Mouse (Mus musculus) embryonic stem cell, embryonic (primary cell): ENCODE measurements around the gene Tanc1.

Experiments
- CTCF ChIA-PET, 4 experiments: fragments of 300-600 bp in 2 of 4; fragments of 350-600 bp in 2 of 4; sonication (Branson Sonifier 250); formaldehyde crosslinking; loops; one replicate each; lab custom pipeline; 2022; ENCODE audit warnings: inconsistent platforms in 2 of 4; lab: Charles Lee
- POLR2A ChIA-PET, 4 experiments: fragments of 300-600 bp in 2 of 4; fragments of 350-600 bp in 2 of 4; sonication (Branson Sonifier 250); formaldehyde crosslinking; loops; one replicate each; lab custom pipeline; 2022; ENCODE audit warnings: antibody characterized with exemption in 4 of 4, inconsistent platforms in 1 of 4; lab: Charles Lee

Tanc1 gene

GRCm38 (mm10) chr2:59842556-59843008 lies 230.7 kb downstream of the Tanc1 start:
- CTCF ChIA-PET, result no interaction called here
- POLR2A ChIA-PET, result interaction anchor here in 2 of 4 experiments (1.0 to 2.3 kb wide), 5 partner anchors 8 to 426 kb away, joined by 3 to 6 read pairs (median 3); no protein-coding TSS in a partner anchor

DNA sequence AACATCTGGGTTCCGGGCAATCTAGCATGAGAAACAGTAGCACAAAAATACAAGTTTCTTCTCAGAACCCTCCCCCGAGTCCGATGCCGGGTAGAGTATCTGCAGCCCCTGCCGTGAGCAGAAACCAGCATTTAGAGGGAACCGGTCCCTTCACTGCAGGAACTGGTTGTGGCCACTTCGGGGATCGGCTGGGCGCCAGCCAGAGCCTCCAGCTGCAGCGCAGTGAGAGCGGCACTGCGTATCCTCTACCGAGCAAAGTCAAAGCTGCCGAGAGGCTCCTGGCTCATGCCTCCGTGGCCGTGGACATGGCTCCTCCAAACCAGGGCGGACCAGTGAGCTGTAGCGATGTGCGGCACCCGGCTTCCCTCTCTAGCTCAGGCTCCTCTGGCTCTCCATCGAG lies 231.3 kb downstream of the Tanc1 start:
- ChIA-PET POLR2A (interaction anchor here in 3 of 4 experiments (0.6 to 2.9 kb wide), 8 partner anchors 8 to 425 kb away, joined by 3 to 10 read pairs (median 4); partner anchors contain the start of gene Wdsub1 (in 1 of the 3)), CTCF (no interaction called here)

- CTCF ChIA-PET, result interaction anchor here in 1 of 4 experiments (0.7 kb wide), 1 partner anchor 247 kb away, joined by 3 read pairs; no protein-coding TSS in a partner anchor
- POLR2A ChIA-PET, result interaction anchor here in 3 of 4 experiments (0.6 to 2.9 kb wide), 7 partner anchors 9 to 396 kb away, joined by 3 to 10 read pairs (median 4); partner anchors contain the start of gene Wdsub1 (in 1 of the 3)
These were observed 232.0 kb downstream of the Tanc1 start for GRCm38 (mm10) chr2:59843848-59844247.

DNA sequence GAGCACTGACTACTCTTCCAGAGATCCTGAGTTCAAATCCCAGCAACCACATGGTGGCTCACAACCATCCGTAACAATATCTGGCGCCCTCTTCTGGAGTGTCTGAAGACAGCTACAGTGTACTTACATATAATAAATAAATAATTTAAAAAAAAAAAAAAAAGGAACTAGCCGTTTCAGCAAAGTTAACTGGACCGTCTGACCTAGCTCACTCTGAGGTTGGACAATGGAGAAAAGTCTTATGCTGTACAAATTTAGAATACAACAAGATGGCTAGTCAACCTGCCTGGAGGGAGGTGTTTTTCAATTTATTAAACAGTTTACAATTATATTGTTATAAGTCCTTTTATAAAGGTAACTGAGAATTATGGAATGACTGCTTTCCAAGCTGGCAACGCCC lies 240.0 kb downstream of the Tanc1 start:
- ChIA-PET CTCF (interaction anchor here in 1 of 4 experiments (0.7 to 1.1 kb wide), 2 partner anchors 310 to 1006 kb away, joined by 3 to 5 read pairs; no protein-coding TSS in a partner anchor), POLR2A (interaction anchor here in 1 of 4 experiments (0.6 to 0.7 kb wide), 2 partner anchors 325 to 474 kb away, joined by 3 read pairs; no protein-coding TSS in a partner anchor)

GRCm38 (mm10) chr2:59852916-59853315 lies 241.1 kb downstream of the Tanc1 start:
- POLR2A ChIA-PET, result interaction anchor here in 1 of 4 experiments (0.7 to 3.8 kb wide), 2 partner anchors 9 to 52 kb away, joined by 3 to 10 read pairs; no protein-coding TSS in a partner anchor
- CTCF ChIA-PET, result no interaction called here

DNA sequence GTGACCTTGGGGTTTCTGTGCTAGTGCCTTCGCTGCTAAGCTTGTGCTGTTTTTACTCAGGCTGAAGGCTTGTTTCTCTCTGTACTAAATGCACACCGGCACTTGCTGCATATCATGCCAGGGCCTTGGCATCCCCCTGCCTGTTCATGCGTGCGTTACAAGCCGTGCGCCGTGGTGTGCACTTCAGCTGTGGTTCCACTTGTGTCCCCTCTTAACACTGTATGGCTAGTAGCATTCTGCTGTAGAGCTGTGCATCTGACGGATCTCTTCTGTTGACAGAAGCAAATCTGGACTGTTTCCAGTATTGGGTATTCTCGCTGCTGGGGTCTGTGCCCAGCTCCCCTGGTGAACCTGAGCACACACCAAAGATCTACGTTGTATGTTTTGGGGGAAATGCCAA lies 241.7 kb downstream of the Tanc1 start:
- POLR2A ChIA-PET, result interaction anchor here in 1 of 4 experiments (3.8 kb wide), 1 partner anchor 9 kb away, joined by 10 read pairs; no protein-coding TSS in a partner anchor

GRCm38 (mm10) chr2:59854363-59854762 lies 242.5 kb downstream of the Tanc1 start:
- ChIA-PET POLR2A (interaction anchor here in 1 of 4 experiments (0.6 to 3.8 kb wide), 3 partner anchors 10 to 258 kb away, joined by 3 to 10 read pairs (median 4); no protein-coding TSS in a partner anchor), CTCF (interaction anchor here in 1 of 4 experiments (1.0 kb wide), 1 partner anchor 332 kb away, joined by 3 read pairs; no protein-coding TSS in a partner anchor)

More for the DNA sequence above, 241.7 kb downstream of the Tanc1 start:
- CTCF ChIA-PET, result no interaction called here

DNA sequence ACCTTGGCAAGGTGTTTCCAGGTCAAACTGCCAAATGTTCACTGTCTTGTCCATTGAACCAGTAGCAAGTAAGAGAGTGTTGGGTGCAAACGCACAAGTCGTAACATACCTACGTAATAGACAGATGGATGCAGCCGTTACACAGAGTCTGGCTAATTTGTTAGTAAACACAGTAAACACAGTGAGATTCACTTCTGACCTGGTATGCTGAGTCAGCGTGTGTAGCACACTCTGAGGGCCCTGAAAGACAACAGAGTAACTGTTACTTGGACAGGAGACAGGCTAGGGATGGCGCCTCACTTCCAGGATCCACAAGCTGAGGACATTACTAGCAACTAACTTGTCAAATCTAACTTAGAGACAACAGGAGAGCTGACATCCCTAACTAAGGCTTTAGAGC lies 250.8 kb downstream of the Tanc1 start:
- ChIA-PET CTCF (no interaction called here), POLR2A (interaction anchor here in 1 of 4 experiments (0.6 kb wide), 1 partner anchor 322 kb away, joined by 3 read pairs; no protein-coding TSS in a partner anchor)

GRCm38 (mm10) chr2:59870526-59870925 lies 258.7 kb downstream of the Tanc1 start:
- ChIA-PET CTCF (interaction anchor here in 1 of 4 experiments (0.6 kb wide), 2 partner anchors 15 to 348 kb away, joined by 6 to 7 read pairs; no protein-coding TSS in a partner anchor), POLR2A (interaction anchor here in 1 of 4 experiments (1.8 kb wide), 1 partner anchor 11 kb away, joined by 4 read pairs; the partner anchor contains the start of gene Wdsub1)

DNA sequence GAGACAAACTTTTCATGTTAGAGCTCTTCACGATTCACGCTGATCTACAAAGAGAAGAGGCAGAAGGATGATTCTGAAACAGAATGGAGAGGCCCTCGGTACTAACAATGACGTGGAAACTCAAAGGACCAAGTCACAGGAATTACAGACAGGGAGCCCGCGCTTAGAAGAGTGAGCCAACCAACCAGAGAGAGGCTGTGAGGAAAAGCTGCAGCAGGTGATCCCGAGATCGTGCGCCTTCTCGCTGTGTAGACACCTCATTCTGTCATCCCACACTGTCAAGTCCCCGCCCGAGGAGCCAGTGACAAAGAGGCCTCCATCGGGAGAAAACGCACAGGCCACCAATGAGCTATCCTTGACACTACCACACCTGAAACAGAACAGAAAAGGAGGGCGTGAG lies 264.6 kb downstream of the Tanc1 start:
- ChIA-PET POLR2A (interaction anchor here in 2 of 4 experiments (0.6 to 1.3 kb wide), 2 partner anchors 21 to 174 kb away, joined by 3 to 4 read pairs; no protein-coding TSS in a partner anchor), CTCF (interaction anchor here in 1 of 4 experiments (1.0 kb wide), 1 partner anchor 131 kb away, joined by 3 read pairs; no protein-coding TSS in a partner anchor)

DNA sequence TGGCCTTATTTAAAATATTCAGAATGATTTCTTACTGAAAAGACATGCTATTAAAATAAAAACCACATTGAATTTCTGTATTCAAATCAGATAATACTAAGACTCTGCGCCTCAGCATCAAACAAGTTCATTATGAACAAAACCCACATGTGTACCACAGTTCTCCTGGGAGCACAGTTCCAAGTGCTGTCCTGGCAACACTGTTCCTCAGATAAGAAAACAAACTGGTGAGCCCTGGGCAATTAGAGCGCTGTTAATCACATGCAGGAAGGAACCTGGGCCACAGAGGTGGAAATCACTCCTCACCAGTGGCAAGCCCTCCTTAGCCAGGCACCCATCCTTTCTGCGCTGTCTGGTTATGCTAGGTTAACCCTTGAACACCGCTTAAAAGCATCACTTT lies 265.5 kb downstream of the Tanc1 start:
- ChIA-PET POLR2A (interaction anchor here in 2 of 4 experiments (0.6 to 1.3 kb wide), 3 partner anchors 12 to 229 kb away, joined by 3 read pairs; no protein-coding TSS in a partner anchor), CTCF (interaction anchor here in 2 of 4 experiments (0.5 to 1.3 kb wide), 2 partner anchors 9 to 1171 kb away, joined by 3 to 4 read pairs; no protein-coding TSS in a partner anchor)

DNA sequence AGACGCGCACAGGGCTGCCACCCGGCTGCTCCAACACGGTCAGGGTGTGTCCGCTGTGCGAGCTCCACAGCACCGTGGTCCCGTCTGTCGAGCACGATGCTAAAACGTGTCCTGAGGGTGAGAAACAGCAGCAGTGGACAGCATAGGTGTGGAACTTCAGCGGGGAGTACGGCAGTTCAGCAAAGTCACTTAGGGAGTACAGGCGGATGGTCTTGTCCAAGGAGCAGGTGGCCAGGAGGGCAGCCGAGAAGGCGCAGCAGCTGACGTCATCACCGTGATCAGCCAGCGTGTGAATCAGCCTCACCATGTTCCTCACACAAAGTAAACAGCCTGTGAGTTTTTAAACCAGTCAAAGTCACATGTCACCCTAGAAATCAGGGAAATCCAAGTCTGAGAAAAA lies 266.4 kb downstream of the Tanc1 start:
- ChIA-PET CTCF (interaction anchor here in 2 of 4 experiments (1.0 to 1.3 kb wide), 2 partner anchors 10 to 48 kb away, joined by 3 to 4 read pairs; no protein-coding TSS in a partner anchor), POLR2A (interaction anchor here in 2 of 4 experiments (0.7 to 1.1 kb wide), 4 partner anchors 10 to 131 kb away, joined by 3 to 4 read pairs (median 3); no protein-coding TSS in a partner anchor)

GRCm38 (mm10) chr2:59881404-59881803 lies 269.6 kb downstream of the Tanc1 start:
- POLR2A ChIA-PET, result interaction anchor here in 2 of 4 experiments (1.1 to 2.5 kb wide), 9 partner anchors 10 to 38 kb away, joined by 3 to 11 read pairs (median 4); no protein-coding TSS in a partner anchor

DNA sequence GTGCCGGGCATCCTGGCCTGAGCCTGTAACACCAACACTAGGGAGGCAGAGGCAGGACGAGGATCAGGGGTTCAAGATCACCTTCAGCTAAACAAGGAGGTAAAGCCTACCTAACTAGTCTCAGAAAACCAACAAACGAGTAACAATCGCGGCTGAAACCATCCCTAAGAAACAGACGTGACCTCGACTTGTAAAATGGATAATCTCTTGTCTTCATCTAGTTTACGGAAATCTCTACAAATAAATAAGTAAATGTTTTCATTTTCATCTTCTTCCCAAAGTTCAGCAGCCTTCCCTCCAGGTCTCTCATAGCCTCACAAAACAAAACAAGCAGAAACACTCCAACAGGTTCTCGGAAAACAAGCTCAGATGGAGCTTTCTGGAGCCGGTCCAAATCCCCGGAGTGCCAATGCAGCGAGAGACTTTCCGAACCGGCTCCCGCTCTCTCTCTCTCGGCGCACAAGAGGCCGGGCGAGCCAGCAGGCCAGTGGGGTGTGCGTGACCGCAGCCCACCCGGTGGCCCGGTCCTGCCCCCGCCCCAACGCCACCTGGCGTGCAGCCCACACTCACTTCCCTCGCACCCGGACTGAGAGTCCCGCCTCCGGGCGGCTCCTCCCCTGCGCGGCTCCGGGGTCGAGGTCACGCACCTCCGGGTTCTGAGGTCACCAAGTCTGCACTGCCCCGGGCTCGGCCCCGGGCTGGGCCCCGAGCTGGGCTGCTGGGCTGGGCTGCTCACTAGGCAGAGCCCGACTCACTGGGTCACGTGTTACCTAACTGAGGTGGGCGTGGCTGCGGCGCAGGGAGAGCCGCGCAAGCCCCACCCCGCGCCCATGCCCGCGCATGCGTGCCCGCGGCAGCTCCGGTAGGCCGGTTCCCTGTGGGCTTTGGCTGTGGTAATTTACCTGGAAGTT lies 270.2 kb downstream of the Tanc1 start, which contains the start of gene Wdsub1:
Gene Wdsub1, minus strand, starts transcription at position 761 of the 911 bp plus-strand sequence.
- ChIA-PET CTCF (interaction anchor here in 2 of 4 experiments (0.6 to 1.5 kb wide), 6 partner anchors 27 to 360 kb away, joined by 3 to 6 read pairs (median 3); no protein-coding TSS in a partner anchor), POLR2A (interaction anchor here in 3 of 4 experiments (0.5 to 2.5 kb wide), 25 partner anchors 8 to 532 kb away, joined by 3 to 11 read pairs (median 3); no protein-coding TSS in a partner anchor)

More at GRCm38 (mm10) chr2:59881404-59881803, 269.6 kb downstream of the Tanc1 start:
- CTCF ChIA-PET, result interaction anchor here in 2 of 4 experiments (0.7 to 1.5 kb wide), 4 partner anchors 27 to 359 kb away, joined by 3 to 6 read pairs (median 4); no protein-coding TSS in a partner anchor

DNA sequence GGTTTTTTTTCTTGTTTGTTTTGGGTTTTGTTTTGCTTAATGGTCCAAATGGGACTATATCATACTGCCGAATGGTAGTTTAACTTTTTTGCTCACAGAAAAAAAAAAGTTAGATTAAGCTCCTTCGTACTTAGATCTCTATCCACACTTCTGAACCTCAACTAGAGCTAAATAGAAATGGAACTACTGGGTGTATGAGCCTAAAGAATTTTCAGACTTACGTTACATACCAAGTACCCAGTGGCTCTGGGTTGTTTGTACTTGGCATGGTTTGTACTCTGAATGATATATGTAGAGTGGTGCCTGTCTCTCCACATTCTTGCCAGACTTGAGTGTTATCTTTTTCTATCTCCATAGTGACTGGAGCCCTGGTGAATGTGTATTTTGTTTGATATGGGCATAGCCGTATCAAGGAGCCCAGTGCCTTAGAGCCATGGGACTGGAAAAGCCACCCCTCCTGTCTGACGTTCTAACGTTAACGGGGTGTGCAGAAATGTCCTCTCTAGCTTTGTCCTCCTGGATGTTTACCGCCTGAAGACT lies 271.0 kb downstream of the Tanc1 start:
- CTCF ChIA-PET, result interaction anchor here in 1 of 4 experiments (0.6 to 1.5 kb wide), 4 partner anchors 93 to 361 kb away, joined by 3 to 6 read pairs (median 3); no protein-coding TSS in a partner anchor
- POLR2A ChIA-PET, result interaction anchor here in 3 of 4 experiments (0.5 to 2.5 kb wide), 24 partner anchors 8 to 531 kb away, joined by 3 to 11 read pairs (median 3); no protein-coding TSS in a partner anchor

DNA sequence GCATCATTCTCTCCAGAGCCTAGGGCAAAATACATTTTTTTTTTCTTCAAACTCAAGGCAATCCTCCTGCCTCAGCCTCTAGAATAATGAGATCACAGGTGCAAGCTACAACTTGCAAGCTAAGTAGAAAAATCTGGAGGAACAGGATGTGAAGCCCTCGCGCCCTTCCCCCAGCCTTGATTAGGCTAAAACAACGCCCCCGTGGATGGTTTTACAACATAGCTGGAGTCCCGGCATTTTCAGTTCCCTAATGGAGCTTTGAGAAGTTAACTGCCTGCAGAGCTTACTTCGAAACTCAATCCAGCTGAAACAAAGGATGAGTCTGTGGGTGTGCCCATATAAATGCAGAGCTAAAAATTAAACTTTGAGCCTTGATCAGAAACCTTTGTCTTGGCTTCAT lies 277.9 kb downstream of the Tanc1 start:
- ChIA-PET CTCF (interaction anchor here in 1 of 4 experiments (0.6 kb wide), 1 partner anchor 73 kb away, joined by 3 read pairs; no protein-coding TSS in a partner anchor), POLR2A (interaction anchor here in 3 of 4 experiments (0.6 to 3.0 kb wide), 4 partner anchors 7 to 237 kb away, joined by 3 to 11 read pairs (median 4); partner anchors contain the start of gene Wdsub1 (in 1 of the 3))
